Mouse (Mus musculus): ENCODE results near the gene Gfra1.

DNA sequence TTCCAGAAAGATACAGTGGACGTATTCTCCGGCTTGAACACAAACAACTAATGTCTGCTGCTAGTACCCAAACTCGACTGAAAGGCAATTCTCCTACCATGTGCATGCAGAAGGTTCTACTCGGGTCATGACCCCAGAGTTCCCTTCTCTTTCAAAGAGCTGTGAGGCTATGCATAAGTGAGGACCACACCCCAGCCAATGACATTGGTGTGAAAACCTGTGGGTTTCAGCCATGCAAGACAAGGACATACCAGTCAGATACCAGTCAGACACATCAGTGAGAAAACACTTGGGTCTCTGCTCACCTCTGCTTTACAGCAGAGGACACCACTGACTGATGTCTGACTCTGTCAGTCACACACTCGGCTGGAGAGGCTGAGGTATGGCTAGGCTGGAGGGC lies 63.9 kb downstream of the Gfra1 start:
- TF ChIP-seq MAFK (IDR thresholded peaks at IDR 0.05; ENCODE audit: insufficient read depth, low read depth, low read length) (no peak), ZNF384 (IDR thresholded peaks at IDR 0.05; ENCODE audit: low read depth, low read length) (no peak), ZC3H11A (IDR thresholded peaks at IDR 0.05; ENCODE audit: borderline replicate concordance, low read depth, low read length) (no peak), HCFC1 (IDR thresholded peaks at IDR 0.05; ENCODE audit: borderline replicate concordance, insufficient read depth, low read length) (no peak), CHD2 (IDR thresholded peaks at IDR 0.05; ENCODE audit: low read depth, low read length) (no peak)
